Mouse (Mus musculus): ENCODE results near the gene Jrkl. TPM values are rescaled to one million over a fixed set of nuclear protein-coding genes. Genes with fewer than 3 reads are reported as not detected.

Gene Jrkl
- 4.7 and 5.6 TPM in 2 replicates for polyA plus RNA-seq (2015; fragmentation: Nextera tagmentation; extraction: Ambion mirVana)

DNA sequence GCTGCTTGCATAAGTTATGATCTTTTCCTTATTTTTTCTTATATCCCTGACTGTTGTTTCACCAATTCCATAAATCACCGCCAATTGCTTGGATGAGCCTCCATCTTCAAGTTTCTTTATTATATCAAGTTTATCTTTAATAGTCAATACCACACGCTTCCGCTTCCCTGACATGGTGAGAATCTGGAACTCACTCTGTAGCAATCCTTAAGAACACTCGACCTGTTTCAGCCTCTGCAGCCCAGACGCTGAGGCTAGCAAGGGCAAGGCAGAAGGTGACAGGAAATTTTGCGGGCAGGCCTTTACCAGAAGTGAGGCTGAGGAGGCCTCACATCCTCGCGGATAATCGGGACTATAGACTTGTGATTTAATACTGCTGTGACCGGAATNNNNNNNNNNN is at the start of gene Jrkl:
Gene Jrkl, minus strand, starts transcription at position 349 of the 400 bp plus-strand sequence.

DNA sequence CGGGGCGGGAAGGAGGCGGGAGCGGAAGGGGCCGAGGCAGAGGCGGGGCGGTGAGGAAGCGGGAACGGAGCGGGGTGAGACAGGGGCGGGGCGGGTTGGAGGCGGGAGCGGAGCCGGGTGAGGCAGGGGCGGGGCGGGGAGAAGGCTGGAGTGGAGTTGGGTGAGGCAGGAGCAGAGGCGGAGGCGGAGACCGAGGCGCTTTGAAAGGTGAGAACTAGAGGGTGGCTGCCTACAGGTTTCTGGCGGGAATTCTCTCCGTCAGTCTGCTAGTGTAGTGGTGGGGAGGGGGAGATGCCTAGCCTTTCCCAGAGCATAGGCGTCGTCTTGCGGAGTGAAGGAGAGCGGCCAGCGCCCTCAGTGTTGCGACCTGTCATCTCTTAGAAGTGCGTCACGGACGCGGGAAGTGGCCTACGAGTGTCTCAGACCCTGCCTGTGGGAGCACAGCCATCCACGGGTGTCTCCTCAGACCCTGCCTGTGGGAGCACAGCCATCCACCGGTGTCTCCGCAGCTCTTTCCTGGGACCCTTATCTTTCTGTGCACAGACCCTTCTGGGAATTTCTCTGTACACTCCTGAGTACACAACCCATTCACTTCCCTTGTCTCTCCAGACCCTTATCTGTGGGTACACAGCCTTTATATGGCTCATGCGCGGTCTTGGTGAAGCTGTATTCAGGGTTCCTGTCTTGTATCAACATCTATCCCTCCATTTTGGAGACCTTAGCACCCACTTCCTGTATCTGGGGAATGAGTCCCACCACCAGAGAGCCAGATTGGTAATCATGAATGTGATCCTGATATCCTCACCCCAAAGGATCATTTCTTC is 1.4 kb upstream of the Jrkl start, which contains the start of gene Ccdc82:
Gene Ccdc82, plus strand, starts transcription at position 141 of the 824 bp plus-strand sequence.

Other genes with a start within 250 kb of the Jrkl start
- gene Ccdc82, start 1.1 kb upstream of the Jrkl start, polyA plus RNA-seq (2015; fragmentation: Nextera tagmentation; extraction: Ambion mirVana) = 3.1 TPM in 2 replicates
- 3.8 and 4.6 TPM in 2 replicates for gene Maml2, start 52.1 kb upstream of the Jrkl start, polyA plus RNA-seq (2015; fragmentation: Nextera tagmentation; extraction: Ambion mirVana)
- gene Gm17571, start 200.9 kb upstream of the Jrkl start, polyA plus RNA-seq (2015; fragmentation: Nextera tagmentation; extraction: Ambion mirVana) = not detected in 2 replicates

Measured in skeletal muscle tissue, postnatal 0 days (tissue).